Mouse (Mus musculus): ENCODE data around the gene Mdh1. TPM values are rescaled to one million over a fixed set of nuclear protein-coding genes. Genes with fewer than 3 reads are reported as not detected.
A peak's percentile ranks its signal among the peaks of the same experiment; 100 is the strongest.

Mdh1 gene
- polyA plus RNA-seq (2016; fragmentation: Nextera tagmentation; extraction: Ambion mirVana) = 405 and 408 TPM in 2 replicates

DNA sequence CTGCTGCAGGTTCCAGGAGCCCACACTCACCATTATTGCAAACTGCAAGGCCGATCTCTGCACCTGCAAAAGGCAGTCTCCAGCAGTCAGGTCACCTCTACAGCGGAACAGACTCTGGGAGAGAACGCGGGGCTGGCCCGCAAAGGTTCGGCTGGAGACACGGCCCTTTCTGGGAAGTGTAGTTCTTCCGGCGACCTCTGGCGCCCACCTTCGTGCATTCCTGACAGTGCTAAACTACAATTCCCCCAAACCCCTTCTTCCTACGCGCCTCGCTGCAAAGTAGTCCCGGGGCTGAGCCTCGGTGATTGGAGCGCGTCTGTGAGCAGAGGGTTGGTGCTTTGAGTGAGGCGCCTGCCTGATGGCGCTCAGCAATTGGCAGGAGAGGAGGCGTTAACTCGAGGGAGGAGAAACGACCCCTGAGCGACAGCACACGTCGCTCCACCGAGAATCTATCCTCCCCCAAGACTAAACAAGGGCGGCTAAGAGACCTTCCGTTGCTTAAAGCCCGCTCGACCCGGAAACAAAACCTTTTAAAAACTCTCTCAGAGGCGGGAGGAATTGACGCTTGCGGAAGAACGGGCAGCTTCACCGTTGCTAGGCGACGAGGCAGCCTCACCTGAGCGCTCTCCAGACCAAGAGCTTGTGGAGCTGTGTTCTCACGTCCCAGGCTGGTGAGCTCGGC is at the start of gene Mdh1, which contains the start of gene Wdpcp:
Gene Mdh1 (minus strand): TSS at position 668 of the 682 bp plus-strand sequence.
Gene Wdpcp (plus strand): TSS at position 536 of the 682 bp plus-strand sequence.
- H3K4me1 ChIP-seq = peaks cover 20% of the 10 kb centered on the region
- peak within 1 kb of the TSS; percentile 82 for H3K27ac ChIP-seq (replicated peaks)
- peaks cover 6% of the 10 kb centered on the region; the same call in 1 of the 2 replicates for H3K36me3 ChIP-seq (replicated peaks)
- no peaks in the 10 kb centered on the region for H3K27me3 ChIP-seq (replicated peaks; ENCODE audit: low read depth, poor library complexity, severe bottlenecking)
- peak; percentile 95 for DNase-seq (ENCODE audit: low spot score)
- peak within 1 kb of the TSS; percentile 69 for H3K4me3 ChIP-seq
- WGBS = under 1% methylated on average over 42 of the region's 42 CpGs
- H3K9me3 ChIP-seq = no peaks in the 10 kb centered on the region

DNA sequence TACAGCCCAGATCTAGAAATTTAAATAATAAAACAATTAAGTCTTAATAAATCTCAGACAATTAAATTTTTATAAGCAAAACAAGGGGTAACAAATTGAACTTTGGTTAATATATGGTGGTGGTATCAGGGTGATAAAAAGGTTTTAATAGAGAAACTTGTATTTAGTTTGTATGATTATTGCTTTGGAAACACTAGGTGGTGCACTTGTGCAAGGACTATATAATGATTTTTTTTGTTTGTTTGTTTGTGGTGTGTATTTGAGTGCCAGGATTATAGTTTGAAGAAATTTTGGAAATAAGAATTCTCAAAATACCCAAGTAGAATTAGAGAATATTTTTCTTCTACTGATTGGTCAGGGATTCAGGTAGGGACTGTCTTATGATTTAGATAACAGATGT is 43.7 kb upstream of the Mdh1 start:
- no peak overlapping the region for H3K4me3 ChIP-seq
- no peaks in the 10 kb centered on the region for H3K9me3 ChIP-seq
- no peak overlapping the region for H3K27ac ChIP-seq (replicated peaks)
- no peaks in the 10 kb centered on the region for H3K4me1 ChIP-seq
- no peaks in the 10 kb centered on the region for H3K27me3 ChIP-seq (replicated peaks; ENCODE audit: low read depth, poor library complexity, severe bottlenecking)
- no peak for DNase-seq (ENCODE audit: low spot score)
- no peaks in the 10 kb centered on the region for H3K36me3 ChIP-seq (replicated peaks)

DNA sequence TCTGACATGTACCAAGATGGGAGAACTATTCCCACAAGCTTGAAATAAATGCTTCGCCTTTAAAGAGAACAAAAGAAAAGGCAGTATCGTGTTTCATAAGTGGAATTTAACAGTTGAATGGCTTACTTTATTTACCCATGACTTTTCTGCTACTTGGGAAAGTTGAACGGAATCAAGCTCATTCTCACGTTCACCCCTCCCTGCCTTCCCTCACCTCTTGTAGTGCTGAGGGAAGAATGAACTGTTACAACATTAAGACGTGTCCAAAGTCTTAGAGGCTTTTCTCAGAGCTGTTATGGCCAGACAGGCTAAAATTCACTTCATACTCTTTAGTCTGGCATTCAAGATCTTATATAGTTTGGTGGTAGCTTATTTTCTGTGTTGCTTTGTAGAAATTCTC is 30.3 kb upstream of the Mdh1 start:
- Histone ChIP-seq H3K27me3 (replicated peaks; ENCODE audit: low read depth, poor library complexity, severe bottlenecking) (no peaks in the 10 kb centered on the region), H3K27ac (replicated peaks) (no peak overlapping the region), H3K4me3 (no peak overlapping the region), H3K4me1 (no peaks in the 10 kb centered on the region), H3K36me3 (replicated peaks) (no peaks in the 10 kb centered on the region), H3K9me3 (no peaks in the 10 kb centered on the region)
- DNase-seq (ENCODE audit: low spot score) = no peak
- WGBS = 70% methylated on average over 5 of the region's 5 CpGs

DNA sequence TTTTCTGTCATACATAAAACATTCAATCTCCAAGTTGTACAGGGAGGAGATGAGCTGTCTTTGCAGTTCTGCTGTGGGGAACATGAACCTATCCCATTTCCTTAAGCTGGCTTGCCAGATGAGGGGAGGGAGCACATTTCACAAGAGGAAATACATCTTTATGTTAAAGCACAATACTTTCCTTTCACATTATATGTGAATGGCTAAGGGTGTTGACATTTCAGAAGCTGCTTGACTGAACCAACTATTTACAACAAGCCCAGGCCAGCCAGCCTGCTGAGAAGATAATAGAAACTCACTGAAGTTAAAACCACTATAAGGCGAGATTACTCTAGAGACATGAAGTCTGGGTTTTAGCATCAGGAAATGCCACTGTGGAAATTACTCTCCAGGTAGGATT is 11.1 kb upstream of the Mdh1 start:
- no peaks in the 10 kb centered on the region for H3K27me3 ChIP-seq (replicated peaks; ENCODE audit: low read depth, poor library complexity, severe bottlenecking)
- H3K9me3 ChIP-seq = no peaks in the 10 kb centered on the region
- no peak overlapping the region for H3K4me3 ChIP-seq
- DNase-seq (ENCODE audit: low spot score) = no peak
- H3K4me1 ChIP-seq = peaks cover 8% of the 10 kb centered on the region; the same call in 1 of the 2 replicates
- no peaks in the 10 kb centered on the region for H3K36me3 ChIP-seq (replicated peaks)
- 37% methylated on average over 1 of the region's 1 CpGs for WGBS
- no peak overlapping the region for H3K27ac ChIP-seq (replicated peaks)

DNA sequence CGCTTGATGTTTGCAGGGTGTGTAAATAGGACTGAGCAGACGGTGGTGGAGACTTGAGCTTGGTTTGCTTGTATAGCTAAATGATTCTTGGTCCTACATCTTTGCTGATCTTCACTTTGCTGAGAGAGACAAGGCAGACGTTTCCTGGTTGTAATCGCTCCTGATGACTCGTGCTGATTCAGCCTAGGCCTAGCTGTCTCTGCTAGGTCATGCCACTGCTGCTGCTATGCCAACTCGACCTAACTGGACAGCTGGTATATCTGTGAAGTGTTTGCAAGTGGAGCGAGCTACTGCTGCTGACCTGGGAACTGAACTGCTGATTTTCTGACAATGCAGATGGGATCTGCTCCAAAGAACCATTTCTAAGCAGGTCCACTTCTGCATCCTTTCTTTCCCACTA is 9.3 kb upstream of the Mdh1 start:
- Histone ChIP-seq H3K4me1 (peaks cover 8% of the 10 kb centered on the region; the same call in 1 of the 2 replicates), H3K4me3 (no peak overlapping the region), H3K27me3 (replicated peaks; ENCODE audit: low read depth, poor library complexity, severe bottlenecking) (no peaks in the 10 kb centered on the region), H3K9me3 (no peaks in the 10 kb centered on the region), H3K36me3 (replicated peaks) (no peaks in the 10 kb centered on the region), H3K27ac (replicated peaks) (no peak overlapping the region)
- no peak for DNase-seq (ENCODE audit: low spot score)
- WGBS = 78% methylated on average over 7 of the region's 7 CpGs

DNA sequence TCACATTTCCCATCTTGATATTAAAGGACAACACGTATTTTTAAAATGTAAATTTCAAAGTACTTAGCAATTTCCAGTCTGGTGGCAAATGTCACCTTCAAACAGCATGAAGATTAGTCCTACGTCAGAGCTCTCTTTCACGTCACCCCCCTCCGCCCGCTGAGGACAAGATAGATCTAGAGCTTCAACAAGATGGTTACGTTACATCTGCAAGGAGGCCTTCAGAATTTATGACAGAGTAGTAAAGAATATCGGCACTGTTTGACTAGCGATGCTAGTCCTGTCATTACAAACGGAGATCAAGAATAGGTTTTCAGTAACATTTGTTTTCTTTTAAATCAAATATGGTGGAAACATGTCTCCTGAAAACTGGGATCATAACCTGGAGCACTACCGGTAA is 1.2 kb downstream of the Mdh1 start:
- no peaks in the 10 kb centered on the region for H3K27me3 ChIP-seq (replicated peaks; ENCODE audit: low read depth, poor library complexity, severe bottlenecking)
- H3K36me3 ChIP-seq (replicated peaks) = peaks cover 14% of the 10 kb centered on the region
- H3K4me3 ChIP-seq = peak overlapping the region; percentile 69
- peaks cover 20% of the 10 kb centered on the region for H3K4me1 ChIP-seq
- 11% methylated on average over 10 of the region's 10 CpGs for WGBS
- DNase-seq (ENCODE audit: low spot score) = no peak
- peak overlapping the region; percentile 82 for H3K27ac ChIP-seq (replicated peaks)
- H3K9me3 ChIP-seq = no peaks in the 10 kb centered on the region

DNA sequence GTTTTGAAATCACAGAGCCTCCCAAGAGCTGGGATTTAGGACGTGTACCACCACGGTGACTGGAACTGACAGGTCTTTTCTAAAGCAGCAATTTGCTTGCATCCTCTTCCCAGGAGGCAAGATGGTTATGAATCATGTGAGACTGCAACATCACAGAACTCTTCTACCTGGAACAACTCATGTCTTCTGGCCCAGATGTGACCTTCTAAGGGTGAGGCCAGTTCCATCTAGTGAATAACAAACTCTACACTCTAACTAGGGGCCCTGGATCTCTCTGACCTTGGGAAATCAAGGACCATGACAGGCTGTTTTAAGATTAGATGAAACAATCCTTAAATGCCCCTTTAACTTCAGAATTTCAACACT is 2.1 kb downstream of the Mdh1 start:
- peaks cover 20% of the 10 kb centered on the region for H3K4me1 ChIP-seq
- WGBS = 90% methylated on average over 2 of the region's 2 CpGs
- H3K27ac ChIP-seq (replicated peaks) = no peak overlapping the region
- no peaks in the 10 kb centered on the region for H3K9me3 ChIP-seq
- H3K36me3 ChIP-seq (replicated peaks) = peaks cover 23% of the 10 kb centered on the region
- DNase-seq (ENCODE audit: low spot score) = no peak
- peak overlapping the region; percentile 69; the same call in 1 of the 2 replicates for H3K4me3 ChIP-seq
- H3K27me3 ChIP-seq (replicated peaks; ENCODE audit: low read depth, poor library complexity, severe bottlenecking) = no peaks in the 10 kb centered on the region

DNA sequence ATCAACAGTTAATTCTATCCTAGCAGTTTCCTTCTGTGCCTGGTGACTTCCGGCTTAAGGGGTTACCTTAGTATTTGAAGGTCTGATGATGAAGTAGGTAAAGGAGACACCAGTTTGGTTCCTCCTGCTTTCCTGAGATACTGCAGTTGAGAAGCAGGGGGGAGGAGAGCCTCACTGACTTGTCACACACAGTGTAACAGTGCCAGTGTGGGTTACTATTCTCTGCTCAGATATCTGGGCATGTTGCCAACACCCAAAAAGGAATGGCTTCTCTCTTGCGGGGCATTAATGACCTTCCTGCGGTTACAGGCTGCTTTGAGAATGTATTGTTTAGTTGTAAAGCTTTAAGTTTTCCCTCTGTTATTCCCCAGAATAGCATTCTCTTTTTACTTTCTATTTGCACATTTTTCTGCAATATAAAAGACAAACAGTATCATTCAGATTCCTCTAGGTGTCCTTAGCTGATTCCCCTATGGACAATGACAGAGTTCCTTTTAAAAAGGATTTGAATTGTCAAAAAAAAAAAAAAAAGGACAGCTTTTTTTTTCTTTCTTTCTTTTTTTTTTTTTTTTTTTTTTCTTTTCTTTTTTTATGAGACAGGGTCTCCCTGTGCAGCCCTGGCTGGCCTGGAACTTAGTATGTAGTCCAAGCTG is 2.6 kb downstream of the Mdh1 start:
- Histone ChIP-seq H3K9me3 (no peaks in the 10 kb centered on the region), H3K4me1 (peaks cover 20% of the 10 kb centered on the region), H3K36me3 (replicated peaks) (peaks cover 28% of the 10 kb centered on the region), H3K27ac (replicated peaks) (no peak overlapping the region), H3K4me3 (no peak overlapping the region), H3K27me3 (replicated peaks; ENCODE audit: low read depth, poor library complexity, severe bottlenecking) (no peaks in the 10 kb centered on the region)
- WGBS = 88% methylated on average over 3 of the region's 3 CpGs
- no peak for DNase-seq (ENCODE audit: low spot score)

DNA sequence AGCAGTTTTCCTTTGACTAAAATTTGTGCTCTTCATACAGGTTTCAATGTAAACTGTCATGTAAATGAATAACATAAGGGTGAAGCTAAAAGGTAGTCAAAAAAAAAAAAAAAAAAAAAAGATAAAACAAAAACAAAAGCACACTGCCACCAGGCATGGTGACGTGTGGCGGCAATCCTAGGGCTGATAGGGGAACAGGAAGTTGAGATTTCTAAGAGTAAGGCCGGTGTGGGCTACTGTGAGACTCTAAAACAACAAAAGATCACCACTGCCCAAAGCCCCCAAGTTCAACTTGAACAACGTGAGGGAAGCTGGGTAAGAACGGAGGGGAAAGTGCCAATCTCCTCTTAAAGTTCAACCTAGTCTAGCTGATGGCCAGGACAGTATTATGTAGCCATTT is 3.2 kb downstream of the Mdh1 start:
- H3K9me3 ChIP-seq = no peaks in the 10 kb centered on the region
- H3K4me3 ChIP-seq = no peak overlapping the region
- peaks cover 32% of the 10 kb centered on the region for H3K36me3 ChIP-seq (replicated peaks)
- peaks cover 20% of the 10 kb centered on the region for H3K4me1 ChIP-seq
- no peak overlapping the region for H3K27ac ChIP-seq (replicated peaks)
- no peak for DNase-seq (ENCODE audit: low spot score)
- WGBS = 83% methylated on average over 5 of the region's 5 CpGs
- H3K27me3 ChIP-seq (replicated peaks; ENCODE audit: low read depth, poor library complexity, severe bottlenecking) = no peaks in the 10 kb centered on the region

DNA sequence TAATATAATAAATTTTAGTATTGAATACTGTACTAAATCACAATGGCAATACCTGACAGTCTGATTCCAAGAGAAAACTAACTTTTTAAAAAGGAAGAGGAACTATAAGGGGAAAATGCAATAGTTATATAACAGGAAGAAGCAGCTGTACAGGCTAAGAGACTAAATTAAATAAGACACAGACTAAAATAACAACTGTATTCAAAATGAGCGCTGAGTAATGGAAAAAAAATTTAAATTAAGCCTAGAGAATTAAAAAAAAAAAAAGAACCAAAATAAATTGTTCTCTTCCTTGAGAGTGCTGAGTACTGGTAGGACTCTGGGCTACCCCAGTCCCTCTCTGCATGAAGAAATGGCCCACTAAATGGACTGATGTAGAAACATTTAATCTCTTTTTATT is 4.4 kb downstream of the Mdh1 start:
- Histone ChIP-seq H3K27me3 (replicated peaks; ENCODE audit: low read depth, poor library complexity, severe bottlenecking) (no peaks in the 10 kb centered on the region), H3K36me3 (replicated peaks) (peaks cover 42% of the 10 kb centered on the region), H3K9me3 (no peaks in the 10 kb centered on the region), H3K27ac (replicated peaks) (no peak overlapping the region), H3K4me1 (peaks cover 15% of the 10 kb centered on the region), H3K4me3 (no peak overlapping the region)
- WGBS = 94% methylated on average over 1 of the region's 1 CpGs
- no peak for DNase-seq (ENCODE audit: low spot score)

DNA sequence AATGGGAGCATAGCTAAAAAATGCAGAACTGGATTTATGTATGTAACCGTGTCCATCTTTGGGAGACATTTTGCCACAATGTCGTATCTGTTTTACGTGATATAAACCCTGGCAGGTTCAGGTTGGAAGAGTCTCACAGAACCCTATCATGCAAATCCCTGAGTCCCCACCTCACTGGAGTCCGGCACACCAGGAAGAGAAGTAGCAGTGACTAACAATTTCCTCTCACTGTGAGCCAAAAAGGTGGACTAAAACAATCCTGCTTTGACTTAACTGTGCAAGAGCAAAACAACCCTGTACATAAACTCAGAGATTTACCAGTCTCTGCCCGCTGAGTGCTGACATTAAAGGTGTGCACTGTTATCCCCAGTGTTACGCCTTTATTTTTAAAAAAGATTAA is 5.2 kb downstream of the Mdh1 start:
- Histone ChIP-seq H3K27me3 (replicated peaks; ENCODE audit: low read depth, poor library complexity, severe bottlenecking) (no peaks in the 10 kb centered on the region), H3K4me3 (no peak overlapping the region), H3K27ac (replicated peaks) (no peak overlapping the region), H3K36me3 (replicated peaks) (peaks cover 49% of the 10 kb centered on the region), H3K4me1 (peaks cover 11% of the 10 kb centered on the region), H3K9me3 (no peaks in the 10 kb centered on the region)
- no peak for DNase-seq (ENCODE audit: low spot score)
- WGBS = 90% methylated on average over 6 of the region's 6 CpGs

DNA sequence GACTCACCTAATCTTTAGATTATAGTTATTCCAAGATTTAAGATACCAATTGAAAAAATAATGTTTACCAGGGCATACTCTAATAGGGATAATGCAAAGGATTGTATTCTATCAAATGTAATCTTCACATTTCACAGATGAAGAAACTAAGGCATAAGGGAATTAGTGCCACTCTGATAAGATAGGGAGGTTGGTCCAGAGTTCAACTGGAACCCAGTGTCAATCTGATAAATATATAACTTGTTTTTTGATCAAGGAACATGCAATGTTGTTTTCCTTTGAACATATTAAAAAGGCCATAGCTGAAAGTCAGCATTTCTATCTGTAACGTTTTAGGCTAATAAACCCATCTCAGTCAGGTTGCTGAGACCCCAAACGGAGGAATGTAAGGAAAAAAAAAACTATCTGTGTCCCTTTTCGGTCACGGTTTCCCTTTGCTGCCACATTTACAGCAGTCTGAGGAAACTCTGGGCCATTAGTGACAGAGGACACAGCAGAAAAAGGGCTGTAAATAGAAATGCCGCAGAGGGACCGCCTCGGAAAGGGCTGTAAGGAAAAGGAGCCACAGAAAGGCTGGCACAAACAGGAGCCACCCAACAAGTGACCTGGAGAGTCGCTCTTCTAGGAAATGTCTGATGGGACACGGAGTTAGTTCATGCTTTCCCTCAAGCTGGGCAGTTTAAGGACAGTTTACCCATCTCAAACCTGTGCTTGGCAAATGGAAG is 7.3 kb downstream of the Mdh1 start:
- peaks cover 67% of the 10 kb centered on the region for H3K36me3 ChIP-seq (replicated peaks)
- H3K27ac ChIP-seq (replicated peaks) = no peak overlapping the region
- no peaks in the 10 kb centered on the region for H3K9me3 ChIP-seq
- DNase-seq (ENCODE audit: low spot score) = no peak
- no peaks in the 10 kb centered on the region for H3K27me3 ChIP-seq (replicated peaks; ENCODE audit: low read depth, poor library complexity, severe bottlenecking)
- no peak overlapping the region for H3K4me3 ChIP-seq
- H3K4me1 ChIP-seq = no peaks in the 10 kb centered on the region
- WGBS = 93% methylated on average over 9 of the region's 9 CpGs

Measured in embryonic facial prominence, embryonic 10.5 days (tissue).